Mouse (Mus musculus) right cerebral cortex, adult 18-20 months (tissue): ENCODE measurements around the gene Ifitm10.
"Not testable (repeated sequence)": the region's sequence is repeated elsewhere in the genome, so short reads cannot be mapped to it uniquely, and the experiment has no call there.

Experiments
- DNase-seq: peaks from one replicate; pipeline ENCODE4 v3.0.0; 2022; ENCODE audit warnings: mixed read lengths

Ifitm10 gene

DNA sequence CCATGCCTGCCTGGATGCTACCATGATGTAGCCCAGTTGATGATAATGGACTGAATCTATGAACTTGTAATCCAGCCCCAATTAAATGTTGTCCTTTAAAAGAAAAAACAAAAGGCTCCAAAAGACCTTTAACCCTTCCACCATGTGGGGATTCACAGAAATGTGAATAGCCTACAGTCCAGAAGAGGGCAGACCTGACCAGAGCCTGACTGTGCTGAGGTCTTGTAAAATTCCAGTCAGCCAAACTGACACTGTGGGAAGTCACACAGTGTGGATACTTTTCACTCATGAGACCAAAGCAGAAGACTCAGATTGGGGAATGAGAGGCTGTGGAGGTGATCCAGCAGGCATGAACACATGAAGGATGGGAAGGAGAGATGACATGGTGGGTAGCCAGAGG is 12.8 kb downstream of the Ifitm10 start:
- no peak for DNase-seq

DNA sequence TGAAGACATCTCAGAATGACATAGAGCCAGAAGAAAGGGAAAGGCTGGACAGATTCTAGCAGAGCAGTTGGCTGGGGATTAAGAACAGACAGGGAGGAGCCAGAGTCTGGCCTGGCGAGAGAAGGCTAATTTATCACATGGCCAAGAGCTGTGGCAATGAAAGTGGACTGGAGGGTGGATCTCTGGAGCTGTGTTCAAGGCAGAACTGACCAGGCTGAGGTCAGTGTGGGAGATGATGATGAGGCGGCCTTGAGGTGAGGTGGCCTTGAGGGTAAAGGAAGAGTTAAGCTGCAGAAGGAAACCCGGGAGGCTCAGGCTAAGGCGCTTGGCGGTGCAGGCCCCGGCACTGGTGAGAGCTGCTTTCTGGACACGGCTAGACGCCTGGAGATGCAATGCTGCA is 14.4 kb downstream of the Ifitm10 start:
- no peak for DNase-seq

DNA sequence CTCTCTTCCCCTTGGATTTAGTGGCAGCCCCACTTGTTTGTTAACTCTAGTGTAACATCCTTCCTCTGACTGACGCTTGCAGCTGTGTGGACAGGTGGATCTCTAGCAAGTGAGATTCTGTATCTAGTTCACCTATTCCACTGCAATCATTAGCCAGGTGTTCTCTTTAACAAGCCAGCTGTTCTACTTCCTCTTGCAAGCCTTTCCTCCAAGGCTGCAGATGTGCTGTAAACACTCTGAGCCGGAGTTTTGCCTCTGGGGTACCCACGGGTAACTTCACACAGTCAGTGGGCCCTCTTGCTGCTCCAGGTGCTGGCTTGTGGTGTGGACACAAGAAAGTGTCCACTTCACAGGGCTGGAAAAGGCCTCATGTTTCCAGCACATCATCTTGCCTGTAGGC is 16.0 kb downstream of the Ifitm10 start:
- DNase-seq = no peak

DNA sequence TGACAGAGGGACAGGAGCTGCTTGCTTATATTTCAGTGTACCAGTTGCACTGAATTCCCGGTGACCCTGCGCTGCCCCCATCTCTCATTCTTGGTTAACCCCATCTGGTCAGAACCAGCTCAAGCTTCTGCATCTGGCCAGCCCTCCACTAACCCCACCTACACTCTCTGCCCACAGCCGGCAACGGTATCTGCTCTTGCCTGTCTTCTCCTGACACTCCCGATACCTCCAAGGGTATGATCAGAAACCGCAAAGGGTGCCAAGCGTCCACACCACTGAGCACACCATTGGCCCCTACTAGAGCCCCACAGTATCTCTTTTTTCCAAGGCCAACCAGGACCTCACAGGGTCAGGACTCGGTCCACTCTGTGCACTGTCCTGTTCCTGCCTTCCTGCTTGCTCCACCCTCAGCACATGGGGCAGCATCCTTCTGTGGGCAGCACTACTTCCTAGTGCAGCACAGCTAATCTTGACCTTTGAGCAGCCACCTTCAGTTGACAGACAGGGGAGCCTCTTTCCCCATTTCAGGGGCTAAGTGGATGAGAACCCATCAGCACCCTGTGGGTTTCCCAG is 18.8 kb downstream of the Ifitm10 start:
- DNase-seq = no peak

DNA sequence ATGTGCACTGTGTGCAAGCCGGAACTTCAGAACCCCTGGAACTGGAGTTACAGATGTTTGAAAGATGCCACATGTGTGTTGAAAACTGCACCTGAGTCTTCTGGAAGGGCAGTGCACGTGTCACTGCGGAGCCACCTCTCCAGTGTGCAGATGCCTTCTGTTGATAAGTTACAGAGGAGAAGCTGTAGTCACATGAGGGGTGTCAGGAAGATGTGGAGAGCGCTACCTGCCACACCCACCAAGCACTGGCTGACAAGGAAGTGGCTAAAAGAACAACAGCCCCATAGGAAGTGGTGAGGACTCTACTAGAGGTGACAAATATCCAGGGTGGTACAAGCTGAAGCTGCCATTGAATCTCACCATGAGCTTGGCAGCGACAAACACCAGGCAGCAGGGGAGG is 19.7 kb downstream of the Ifitm10 start:
- DNase-seq = no peak

DNA sequence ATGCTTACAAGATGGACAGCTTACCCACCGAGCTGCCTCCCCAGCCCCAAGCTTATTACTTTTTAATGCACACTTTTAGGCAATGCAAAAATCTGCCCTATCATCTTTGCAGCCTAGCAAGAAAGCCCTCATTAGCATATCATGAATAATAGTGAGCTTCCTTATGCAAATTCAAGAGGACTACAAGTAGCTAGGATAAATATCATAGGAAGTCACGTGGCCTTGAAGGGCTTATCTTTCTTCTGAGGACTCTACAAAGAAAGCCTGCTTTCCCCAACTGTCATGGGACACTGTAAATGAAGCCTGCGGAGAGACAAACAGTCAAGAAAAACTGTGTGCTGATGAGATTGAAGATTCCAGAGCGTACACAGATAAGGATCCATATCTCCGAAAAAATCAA is 22.0 kb downstream of the Ifitm10 start:
- no peak for DNase-seq

DNA sequence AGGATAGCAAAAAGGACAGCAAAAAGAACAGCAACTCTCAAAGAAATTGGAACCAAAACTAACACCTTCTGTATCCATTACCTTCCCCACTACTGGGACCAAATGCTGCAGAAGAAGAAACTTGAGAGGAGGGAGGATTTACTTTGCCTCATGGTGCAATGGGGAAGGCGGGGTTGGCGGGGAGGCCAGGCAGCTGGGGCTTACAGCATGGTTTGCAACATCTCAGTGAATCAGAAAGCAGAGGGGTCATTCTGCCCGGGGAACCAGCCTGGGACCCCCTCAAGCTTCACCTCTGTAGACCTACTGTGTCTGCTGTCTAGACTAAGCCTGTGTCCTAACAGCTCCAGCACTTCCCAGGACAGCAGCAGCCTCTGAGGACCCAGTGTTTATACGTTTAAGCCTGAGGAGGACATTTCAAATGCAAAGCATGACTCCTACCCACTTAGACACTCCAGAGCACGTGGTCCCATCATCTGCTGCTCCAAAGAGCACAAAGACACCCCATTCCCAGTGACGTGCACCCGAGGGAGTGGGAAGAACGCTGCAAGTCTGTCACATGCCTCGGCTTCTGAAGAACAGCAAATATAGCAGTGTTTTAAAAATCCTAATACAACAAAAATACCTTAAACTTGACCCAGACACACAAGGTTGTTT is 24.1 kb downstream of the Ifitm10 start:
- DNase-seq = peak; percentile 79

DNA sequence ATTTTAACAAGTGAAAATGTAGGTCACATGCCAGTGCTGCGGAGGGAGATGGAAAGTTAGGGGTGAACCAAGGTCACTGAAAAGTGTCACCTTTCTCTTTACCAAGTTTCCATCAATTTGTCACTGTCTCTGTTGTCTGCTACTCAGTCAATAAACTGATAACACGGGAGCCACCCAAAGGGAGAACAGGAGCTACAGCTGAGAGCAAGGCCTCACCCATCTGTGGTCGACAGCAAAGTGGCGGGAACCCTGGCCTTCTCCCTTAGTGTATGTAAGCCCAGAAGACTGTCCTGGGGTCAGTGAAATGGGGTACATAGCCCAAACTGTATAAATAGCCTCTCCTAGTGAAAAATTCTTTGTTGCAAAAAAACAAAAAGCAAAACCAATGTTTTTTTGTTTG is 26.0 kb downstream of the Ifitm10 start:
- DNase-seq = no peak

DNA sequence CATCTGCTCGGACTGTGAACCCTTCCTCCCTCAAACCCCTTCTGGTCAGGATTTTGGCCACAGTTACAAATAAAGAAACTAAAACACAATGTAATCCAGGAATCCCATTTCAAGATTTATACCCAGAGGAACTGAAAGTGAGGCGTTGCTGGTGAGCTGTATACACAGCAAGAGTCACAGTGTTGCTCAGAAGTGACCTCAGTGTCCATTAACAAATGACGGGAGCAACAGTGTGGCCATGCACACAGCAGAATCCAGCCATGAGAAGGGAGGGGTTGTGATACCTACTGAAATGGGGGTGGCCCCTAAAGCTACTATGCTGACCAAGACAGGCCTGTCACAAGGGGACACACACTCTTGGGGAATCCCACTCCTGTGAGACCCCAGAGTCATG is 31.3 kb downstream of the Ifitm10 start:
- DNase-seq = no peak

DNA sequence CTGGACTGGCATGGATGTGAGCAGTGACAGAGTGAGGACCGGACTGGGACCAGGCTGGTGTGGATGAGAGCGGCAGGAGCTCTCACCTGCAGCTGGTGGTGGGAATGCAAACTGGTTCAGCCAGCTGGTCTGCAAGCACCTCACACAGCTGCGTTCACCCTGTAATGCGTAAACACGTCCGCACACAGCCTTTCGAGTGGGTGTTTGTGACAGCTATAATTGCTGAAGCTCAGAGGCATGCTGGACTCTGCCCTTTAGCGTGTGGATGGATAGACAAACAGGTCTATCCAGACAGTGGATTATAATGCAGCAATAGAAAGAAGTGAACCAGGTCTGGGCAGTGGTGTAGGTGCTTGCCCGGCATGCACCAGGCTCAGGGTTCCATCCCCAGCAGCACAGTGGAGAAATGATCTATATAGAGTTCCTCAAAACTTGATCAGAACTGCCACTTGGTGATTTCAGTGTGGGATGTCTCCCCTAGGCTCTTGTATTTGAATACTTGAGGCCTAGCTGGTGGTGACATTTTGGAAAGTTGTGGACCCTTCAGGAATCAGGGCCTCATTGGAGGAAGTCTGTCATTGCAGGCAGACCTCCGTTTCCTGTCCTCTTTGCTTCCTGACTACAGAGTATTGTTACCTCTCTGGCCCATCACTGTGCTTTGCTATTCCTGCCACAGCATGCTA is 31.8 kb downstream of the Ifitm10 start:
- DNase-seq = no peak

DNA sequence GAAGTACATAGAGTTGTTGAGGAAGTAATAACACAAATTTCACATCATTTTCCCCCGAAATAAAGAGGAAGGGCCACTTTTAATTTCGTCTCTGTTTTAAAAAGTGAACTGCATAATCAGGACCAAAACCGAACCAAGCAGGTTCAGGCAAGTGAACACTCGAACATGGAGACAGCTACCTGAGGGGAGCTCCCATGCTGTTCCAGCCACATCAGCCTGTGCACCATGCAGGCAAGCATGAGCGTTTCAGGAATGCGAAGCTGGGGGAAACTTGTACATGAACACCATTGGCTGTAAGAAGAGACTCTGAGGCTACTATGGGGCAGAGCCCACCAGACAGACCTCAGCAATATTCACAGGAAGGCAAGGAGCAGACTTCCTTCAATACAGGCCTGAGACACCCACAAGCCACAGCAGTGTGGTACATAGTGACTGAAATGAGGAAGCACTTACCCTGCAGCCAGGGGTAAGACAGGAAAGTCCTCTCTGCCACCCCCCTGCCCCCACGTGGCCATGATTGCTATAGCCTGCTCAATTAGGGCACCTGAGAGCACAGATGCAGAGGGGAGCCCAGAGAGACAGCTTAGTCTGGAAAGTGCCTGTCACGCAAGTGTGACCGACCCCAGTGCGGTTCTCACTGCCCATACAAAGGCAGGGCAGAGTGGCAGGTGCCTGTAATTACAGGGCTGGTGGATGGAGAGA is 33.1 kb downstream of the Ifitm10 start:
- no peak for DNase-seq

DNA sequence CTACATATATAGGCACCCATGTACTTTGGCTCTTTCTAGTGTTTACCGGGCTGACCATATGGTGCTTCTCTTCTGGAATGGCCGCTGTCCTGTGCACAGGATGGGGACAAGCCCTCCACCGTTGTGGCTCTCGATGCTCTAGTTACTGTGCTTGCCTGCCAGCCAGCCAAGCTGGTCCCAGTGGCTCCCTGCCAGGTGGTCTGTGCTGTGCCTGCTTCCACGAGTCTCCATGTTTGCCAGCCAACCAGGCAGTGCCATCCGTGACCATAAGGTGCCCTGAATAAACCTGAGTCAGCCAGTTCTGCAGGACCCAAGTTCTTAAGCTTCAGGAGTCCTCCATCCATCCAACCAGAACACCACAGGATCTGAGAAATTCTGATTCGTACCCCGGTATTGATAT is 38.4 kb downstream of the Ifitm10 start:
- DNase-seq = no peak

DNA sequence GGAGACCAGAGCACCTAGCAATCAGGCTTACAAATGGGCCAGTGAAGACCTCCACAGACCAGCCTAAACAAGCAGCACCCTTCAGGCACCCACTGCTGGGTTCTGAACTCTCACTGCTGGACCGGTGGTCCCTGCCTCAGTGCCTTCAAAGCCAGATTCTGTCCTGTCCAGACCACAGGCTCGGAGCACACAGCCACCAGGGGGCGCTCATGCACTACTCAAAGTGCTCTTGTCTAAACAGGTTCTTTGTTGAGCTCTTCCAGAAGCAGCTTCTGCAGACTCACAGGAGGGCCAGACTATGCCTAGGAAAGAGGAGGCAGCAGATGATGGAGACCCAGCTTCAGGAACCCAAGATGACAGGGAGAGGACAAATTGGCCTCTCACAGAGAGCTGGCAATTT is 39.3 kb downstream of the Ifitm10 start:
- peak; percentile 84 for DNase-seq

DNA sequence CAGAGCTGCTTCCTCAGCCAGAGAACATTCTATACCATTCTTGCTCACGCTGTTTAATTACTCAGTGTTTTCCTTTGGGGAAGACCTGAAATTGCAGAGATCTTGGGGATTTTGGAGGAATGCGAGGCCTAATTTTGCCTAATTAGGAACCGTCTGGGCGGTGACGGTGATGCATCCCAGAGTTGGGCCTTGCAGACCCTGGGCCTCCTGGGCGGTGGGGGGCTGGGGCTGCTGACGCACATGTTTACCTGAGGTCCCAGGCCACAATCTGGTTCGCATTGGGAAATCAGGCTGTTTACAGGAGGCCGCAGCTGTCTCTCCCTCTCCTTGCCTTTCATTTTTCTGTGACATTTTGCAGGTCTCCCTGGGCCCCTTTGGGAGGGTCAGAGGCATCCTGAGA is 40.8 kb downstream of the Ifitm10 start:
- DNase-seq = not testable (repeated sequence)

DNA sequence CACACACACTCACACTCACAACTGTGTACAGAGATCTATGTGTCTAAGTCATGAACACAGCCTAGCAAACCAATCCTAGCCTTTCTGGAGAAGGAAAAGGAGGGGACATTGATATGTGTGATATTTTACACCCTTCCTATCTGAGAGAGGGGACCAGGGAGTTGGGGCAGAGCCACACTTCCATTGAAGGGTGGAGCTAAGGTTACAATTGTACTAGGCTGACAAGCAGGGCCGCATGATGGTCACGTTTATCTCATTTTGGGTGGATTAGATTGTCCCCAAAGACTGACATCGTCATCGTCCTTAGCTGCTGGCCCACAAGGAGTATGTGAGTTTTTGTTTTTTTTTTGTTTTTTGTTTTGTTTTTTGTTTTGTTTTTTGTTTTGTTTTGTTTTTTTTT is 42.3 kb downstream of the Ifitm10 start:
- DNase-seq = no peak

DNA sequence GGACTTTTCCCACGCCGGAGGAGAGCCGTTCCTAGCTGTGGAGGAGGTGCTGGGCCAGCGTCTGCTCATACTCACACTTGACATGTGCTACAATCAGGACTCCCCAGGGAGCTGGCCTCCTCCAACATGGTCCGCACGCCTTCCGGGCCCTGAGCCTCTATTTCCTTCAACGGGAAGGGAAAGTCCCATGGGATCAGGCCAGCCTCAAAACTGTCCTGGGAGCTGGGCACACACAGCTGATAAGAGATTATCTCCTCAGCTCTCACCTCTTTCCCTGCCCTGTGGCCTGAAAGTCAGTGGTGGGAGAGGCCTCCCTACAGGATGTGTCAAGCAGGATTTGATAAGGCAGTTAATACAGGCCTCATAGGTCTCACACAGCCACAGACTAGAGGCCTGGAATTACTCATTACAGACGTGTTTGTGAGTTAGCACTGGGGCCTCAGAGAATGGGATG is 43.3 kb downstream of the Ifitm10 start:
- DNase-seq = no peak

DNA sequence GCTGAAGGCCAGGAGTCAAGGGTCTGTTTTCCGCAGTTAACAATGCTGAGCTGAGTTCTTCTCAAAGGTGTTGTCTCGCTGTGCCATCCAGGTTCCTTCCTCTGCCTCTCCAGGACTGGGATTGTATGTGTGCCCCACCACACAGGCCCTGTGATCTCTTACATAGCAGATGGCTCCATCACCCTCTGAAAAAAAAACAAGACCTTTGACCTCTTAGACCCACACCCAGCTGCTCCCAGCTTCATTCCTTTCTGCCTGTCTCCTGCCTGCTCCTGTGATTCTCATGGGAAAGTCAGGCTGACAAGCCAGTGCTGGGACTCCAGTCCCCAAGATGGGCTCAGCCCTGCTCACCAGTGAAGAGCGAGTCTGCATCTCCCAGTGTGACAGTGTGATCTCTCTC is 45.0 kb downstream of the Ifitm10 start:
- DNase-seq = no peak

DNA sequence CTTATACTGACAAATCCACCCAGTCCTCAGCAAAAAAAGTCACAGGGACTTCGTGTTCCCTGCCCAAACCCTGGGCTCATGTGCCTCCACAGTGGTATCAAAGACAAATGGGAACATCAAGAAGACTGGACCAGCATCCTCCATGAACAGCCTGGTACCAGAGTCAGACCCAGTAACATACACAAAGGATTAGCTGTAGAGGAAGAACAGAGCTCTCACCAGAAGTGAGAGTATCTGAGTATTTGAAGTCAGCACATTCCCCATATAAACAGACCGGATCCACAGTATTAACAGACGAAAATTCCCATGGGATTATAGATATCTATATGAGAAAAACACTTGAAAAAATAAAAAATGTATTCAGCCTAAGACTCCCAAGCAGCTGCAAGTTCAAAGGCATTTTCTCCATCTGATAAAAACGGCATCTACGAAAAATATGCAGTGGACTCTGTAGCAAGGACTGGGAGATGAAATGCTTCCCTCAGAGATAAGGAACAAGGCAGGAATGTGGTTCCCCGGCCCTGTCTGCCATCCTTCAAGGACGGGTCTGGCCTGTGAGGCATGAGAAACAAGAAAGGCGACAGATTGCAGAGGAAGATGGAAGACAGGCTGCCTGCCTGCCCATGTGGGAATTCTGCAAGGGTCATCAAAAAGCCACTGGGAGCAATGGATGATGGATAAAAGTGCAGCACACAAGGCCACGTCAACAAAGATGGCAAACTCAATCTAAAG is 46.7 kb downstream of the Ifitm10 start:
- no peak for DNase-seq

DNA sequence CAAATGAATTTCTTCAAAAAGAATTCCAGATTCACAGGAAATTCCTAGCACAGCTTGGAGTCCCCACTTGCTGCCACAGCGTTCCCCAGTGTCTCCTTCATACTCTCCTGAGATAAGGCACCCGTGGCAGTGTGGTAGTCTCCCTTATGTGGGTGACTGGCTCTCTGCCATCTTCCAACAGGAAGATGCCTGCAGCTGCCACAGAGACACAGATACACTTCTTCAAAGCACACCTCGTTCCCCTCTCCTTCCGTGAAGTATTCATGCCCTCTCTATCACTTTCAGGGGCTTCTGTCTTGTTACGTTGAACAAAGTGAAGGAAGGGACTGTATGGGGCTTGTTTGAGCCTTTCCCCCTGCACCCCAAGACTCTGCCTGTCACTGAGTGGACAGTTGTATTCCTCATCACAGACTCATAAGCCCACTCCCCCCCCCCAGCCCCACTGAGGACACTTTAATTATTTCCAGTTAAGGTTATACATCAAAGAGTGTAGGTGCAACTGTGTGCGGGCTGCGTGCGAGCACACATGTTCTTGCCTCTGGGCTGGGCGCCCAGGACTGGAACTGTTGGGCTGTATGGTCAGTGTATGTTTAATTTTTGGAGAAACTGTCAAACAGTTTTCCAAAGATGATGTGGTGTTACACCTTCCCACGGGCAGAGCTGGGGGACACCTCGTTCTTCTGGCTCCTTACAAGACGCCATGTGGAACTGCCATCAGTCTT is 50.0 kb downstream of the Ifitm10 start:
- no peak for DNase-seq

DNA sequence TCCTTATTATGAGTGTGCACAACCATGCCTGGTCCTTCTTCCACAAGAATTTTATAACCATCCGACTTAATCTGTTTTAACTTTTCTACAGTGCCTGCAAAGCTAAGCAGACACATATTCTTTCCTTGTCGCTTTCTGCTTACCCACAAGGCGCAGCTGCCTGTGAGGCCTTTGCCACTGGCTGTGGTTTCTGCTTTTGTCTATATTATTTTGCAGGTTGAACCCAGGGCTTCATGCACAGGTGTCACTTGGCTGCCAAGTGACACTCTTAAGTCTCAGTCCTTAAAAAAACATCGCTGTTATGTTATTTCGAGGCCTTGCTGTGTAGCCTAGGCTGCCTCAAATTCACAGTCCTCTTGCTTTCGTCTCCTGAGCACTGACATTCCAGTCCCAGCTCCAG is 50.9 kb downstream of the Ifitm10 start:
- no peak for DNase-seq

DNA sequence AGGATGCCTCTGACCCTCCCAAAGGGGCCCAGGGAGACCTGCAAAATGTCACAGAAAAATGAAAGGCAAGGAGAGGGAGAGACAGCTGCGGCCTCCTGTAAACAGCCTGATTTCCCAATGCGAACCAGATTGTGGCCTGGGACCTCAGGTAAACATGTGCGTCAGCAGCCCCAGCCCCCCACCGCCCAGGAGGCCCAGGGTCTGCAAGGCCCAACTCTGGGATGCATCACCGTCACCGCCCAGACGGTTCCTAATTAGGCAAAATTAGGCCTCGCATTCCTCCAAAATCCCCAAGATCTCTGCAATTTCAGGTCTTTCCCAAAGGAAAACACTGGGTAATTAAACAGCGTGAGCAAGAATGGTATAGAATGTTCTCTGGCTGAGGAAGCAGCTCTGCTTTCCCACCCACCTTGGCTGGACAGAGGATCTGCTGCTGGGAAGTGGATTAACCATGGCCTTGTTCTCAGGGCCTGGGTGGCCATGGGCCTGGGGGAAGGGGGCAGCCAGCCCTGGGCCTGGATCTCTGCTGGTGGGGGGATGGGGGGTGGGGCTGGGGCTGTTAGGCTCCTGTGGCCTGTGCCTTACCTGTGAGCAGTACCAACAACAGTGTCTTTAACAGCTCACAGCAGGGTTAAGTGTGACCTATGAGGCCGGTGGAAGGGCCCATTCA is 51.8 kb downstream of the Ifitm10 start:
- not testable (repeated sequence) for DNase-seq

DNA sequence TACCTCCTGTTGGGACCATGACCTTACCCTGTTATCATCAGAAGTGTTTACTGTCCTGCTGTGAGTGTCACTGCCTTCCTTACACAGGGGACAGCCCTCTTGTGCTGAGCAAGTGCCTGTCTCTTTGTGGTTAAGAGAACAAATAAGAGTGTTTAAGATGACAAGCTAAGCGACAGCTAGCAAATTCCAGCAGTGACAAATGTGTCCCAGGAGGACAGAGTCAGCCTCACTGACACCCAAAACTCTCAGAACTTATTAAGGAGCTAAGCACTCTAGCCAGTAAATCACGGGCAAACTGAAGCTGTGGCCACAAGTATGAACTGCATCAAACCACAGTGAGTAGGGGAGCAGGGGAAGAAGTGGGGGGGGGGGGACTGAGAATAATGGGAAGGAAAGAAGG is 52.6 kb downstream of the Ifitm10 start:
- no peak for DNase-seq
